Mouse (Mus musculus): ENCODE measurements around the gene Ifnl2.
"Not testable (repeated sequence)": the region's sequence is repeated elsewhere in the genome, so short reads cannot be mapped to it uniquely, and the experiment has no call there.

The Ifnl2 gene

DNA sequence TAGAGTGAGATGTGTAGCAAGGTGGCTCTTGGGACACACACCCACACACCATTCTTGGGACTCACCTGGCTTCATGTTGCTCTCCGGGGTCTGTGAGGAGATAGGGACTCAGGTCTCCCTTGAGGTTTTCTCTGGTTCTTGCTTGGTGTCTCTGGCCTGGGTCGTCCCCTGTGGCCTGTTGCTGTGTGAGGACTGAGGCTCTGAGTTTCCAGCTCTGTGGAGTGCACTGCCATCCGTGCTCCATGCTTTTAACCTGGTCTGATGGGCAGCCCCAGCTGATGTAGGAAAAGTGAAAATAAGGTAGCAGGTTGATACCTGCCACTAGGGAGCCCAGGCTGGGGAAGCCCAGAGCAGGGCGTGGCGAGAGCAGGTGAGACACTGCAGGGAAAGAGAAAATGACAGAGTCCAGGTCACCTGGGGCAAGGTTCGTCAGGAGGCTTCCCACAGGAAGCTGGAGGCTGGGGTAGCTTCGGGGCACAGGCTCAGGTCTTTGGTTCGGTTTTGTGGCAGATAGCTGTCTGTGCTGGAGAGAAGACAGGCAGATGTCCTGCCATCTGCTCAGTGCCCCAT lies at the start of gene Ifnl2:
TSS of gene Ifnl2 (minus strand) at position 51 of the 570 bp plus-strand sequence.
- DNase-seq, result peak in 1 of 2 experiments; percentile 5

- DNase-seq, result peak in 1 of 2 experiments; percentile 65
These were observed 48.2 kb upstream of the Ifnl2 start for GRCm38 (mm10) chr7:28558486-28558885.

- no peak for DNase-seq
These were observed 47.5 kb upstream of the Ifnl2 start for GRCm38 (mm10) chr7:28557708-28558107.

DNA sequence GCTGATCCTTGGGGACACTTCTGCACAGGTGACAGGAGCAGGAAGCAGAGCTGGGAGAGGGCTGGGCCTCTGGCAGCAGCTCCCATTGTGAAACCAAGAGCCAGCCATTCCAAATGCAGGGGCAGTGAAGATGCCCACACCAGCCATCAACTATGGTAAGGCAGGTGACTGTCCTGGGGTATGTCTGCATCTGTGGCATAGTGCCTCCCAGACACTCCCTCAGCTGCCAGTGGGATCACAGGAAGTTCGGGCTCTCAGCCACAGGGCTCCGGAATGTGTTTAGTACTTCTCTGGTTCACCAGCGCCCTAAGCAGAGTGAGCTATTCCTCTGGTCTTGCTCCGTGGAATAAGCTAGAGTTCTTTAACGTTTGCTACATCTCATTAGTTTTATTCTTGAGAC lies 46.8 kb upstream of the Ifnl2 start:
- DNase-seq, result no peak

GRCm38 (mm10) chr7:28555939-28556535 lies 45.8 kb upstream of the Ifnl2 start:
- DNase-seq, result no peak

DNA sequence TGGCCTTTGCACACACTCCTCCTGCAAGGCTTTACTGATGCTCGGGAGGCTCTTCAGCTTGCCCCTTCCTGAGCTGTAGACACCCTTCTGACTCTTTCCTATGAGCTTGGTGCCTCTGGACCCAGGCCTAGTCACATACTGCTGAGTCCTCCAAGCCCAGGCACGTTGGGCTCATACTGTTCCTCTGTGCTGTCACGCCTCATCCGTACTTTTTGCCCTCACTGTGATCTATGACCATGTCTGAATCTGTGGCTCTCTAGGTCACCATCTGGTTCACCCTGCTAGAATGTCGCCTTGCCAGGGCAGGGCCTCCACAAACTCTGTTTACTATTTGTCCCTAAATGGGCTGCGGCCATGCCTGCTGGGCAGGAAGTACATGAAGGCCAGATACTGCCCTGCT lies 42.8 kb upstream of the Ifnl2 start:
- DNase-seq, result no peak

DNA sequence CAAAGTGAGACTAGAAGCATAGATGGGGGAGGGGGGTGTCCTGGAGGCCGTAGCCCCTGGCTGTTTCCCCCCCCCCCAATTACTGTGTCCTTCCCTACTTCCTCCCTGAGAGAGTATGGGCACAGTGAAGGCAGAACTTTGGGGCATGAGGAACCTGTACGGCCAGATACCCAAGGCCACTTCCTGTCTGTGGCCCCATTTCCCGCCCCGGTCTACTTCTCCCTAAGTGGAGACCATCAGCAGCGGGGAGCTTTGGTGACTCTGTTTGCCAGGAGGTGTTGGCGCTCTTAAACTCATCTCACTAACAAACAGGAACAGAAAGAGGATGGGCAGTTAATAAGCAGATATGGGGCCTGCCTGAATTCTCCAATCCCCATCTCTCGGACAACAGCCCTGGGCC lies 37.4 kb upstream of the Ifnl2 start:
- no peak for DNase-seq

DNA sequence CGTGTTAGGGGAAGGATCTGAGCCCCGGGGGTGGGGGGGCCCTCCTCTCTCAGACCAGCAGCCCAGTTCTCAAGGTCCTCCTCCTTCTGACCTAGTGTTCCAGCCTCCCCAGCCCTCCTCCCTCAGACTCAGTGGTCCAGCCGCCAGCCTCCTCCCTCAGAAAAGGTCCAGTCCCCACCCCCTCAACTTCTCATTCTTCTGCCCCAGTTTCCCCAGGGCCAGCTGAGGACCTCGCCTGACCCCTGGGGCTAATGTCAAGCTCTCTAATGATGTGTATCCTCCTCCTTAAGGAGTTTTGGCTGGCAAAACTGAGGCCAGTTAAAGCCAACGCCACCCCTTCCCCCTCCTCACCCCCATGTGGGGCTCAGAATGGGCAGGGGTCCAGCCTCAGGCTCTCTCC lies 36.9 kb upstream of the Ifnl2 start, which contains the start of gene Nccrp1:
TSS of gene Nccrp1 (minus strand) at position 101 of the 400 bp plus-strand sequence.
- no peak for DNase-seq

DNA sequence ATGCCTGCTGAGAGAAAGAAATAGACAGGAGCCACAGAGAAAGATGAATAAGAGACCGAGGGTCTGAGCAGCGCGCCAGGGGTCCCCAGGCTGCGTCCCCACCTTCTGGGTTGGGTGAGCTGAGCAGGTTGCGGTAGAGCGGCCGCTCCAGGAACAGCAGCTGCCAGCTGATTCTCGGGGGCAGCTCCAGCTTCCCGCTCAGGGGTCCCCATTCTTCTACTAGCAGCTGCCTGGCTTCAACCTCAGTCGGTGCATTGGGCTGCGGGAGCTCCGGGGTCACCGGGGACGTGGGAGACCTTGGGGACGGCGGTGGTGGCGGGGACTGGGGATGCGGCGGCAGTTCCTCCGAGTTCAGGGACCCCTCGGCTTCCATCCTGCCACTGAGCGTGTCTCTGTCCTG lies 36.4 kb upstream of the Ifnl2 start:
- no peak for DNase-seq

DNA sequence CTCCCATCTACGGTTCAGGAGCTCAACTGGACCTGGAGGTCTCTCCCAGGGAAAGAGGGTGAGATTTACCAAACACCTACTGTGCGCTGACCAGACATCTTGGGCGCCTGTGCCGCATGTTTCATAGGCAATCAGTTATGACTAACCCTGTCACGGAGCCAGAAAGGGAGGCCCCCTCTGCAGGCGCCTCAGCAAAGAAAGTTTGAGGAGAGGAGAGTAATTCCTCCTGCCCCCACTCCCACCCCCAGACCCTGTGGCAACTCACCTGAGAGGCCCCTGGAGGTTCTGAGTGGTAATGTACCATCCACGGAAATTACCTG lies 35.6 kb upstream of the Ifnl2 start:
- DNase-seq, result no peak

- no peak for DNase-seq
These were observed 35.0 kb upstream of the Ifnl2 start for GRCm38 (mm10) chr7:28545048-28545890.

GRCm38 (mm10) chr7:28544051-28544601 lies 33.9 kb upstream of the Ifnl2 start:
- peak in 1 of 2 experiments; percentile 10 for DNase-seq

DNA sequence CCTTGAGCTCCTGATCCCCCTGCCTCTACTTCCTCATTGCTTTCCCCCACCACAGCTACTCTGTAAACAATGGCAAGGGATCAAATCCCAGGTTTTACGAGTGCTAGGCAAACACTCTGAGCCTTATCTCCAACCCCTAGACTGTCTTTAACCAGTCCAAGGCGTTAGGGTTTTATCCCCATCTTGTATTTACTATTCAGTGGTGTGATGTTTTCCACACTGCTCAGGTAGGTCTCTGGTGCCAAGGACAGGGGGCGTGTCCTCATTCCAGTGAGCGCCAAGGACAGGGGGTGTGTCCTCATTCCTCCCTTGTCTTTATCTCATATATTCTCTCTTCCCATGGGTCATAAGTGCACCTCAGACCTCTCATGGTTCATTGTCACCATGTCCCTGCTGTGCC lies 30.3 kb upstream of the Ifnl2 start, which contains the start of gene Sycn:
TSS of gene Sycn (plus strand) at position 360 of the 400 bp plus-strand sequence.
- DNase-seq, result no peak

DNA sequence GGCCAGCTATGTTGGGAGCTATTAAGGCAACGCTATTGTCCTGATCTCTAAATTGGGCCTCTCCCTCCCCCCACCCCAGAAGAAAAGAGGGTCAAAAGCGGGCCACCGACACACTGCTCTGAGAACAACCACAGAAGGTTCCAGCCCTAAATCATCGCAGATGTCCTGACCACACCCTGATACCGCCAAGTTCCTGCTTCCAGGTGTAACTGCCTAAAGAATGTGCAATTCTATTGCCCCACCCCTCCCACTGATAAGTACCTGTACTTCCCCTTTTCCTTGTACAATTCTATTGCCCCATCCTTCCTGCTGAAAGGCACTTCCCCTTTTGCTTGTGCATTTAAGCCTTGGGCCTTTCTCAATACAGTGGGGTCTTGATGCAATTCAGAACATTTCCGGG lies 28.6 kb upstream of the Ifnl2 start:
- not testable (repeated sequence) for DNase-seq

GRCm38 (mm10) chr7:28532005-28532404 lies 21.8 kb upstream of the Ifnl2 start:
- DNase-seq, result no peak

GRCm38 (mm10) chr7:28527922-28528719 lies 17.9 kb upstream of the Ifnl2 start:
- DNase-seq, result peak; percentile 73 to 85

DNA sequence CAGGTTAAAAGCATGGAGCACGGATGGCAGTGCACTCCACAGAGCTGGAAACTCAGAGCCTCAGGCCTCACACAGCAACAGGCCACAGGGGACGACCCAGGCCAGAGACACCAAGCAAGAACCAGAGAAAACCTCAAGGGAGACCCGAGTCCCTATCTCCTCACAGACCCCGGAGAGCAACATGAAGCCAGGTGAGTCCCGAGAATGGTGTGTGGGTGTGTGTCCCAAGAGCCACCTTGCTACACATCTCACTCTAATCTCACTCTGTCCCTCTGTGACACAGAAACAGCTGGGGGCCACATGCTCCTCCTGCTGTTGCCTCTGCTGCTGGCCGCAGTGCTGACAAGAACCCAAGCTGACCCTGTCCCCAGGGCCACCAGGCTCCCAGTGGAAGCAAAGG lies 12.3 kb upstream of the Ifnl2 start, which contains the start of gene Ifnl3:
TSS of gene Ifnl3 (plus strand) at position 301 of the 400 bp plus-strand sequence.
- not testable (repeated sequence) for DNase-seq

DNA sequence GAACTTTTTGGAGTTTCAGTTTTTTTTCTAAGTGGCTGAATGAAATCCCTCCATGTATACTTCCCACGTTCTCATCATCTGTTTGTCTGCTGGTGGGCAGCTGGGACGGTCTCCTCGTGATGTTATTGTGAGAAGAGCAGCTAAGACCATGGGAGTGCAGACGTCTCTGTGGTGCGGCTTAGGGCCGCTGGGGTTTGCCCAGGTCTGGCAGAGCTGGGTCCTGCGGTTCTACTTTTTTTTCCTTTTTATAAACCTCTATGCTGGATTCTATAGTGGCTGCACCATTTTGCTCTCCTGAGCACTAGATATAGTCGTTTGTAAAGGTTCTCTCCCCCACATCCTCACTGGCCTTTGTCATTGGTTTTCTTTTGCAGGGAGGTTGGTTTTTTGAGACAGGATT lies 1.2 kb upstream of the Ifnl2 start:
- no peak for DNase-seq

DNA sequence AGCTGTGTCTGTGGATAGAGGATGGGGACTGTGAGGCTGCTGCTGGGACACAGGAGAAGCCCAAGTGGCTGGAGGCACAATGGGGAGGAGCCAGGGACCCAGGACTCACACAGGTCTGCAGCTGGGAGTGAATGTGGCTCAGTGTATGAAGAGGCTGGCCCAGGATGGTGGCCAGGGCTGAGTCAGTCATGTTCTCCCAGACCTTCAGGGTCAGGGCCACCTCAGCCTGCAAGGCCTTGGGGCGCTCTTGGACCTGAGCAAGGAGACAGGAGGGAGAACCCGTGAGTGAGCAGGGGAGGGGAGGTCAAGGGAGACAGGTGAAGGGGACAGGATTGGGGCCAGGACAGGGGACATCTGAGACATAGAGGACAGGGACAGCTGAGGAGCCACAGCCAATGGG lies 1.1 kb downstream of the Ifnl2 start:
- not testable (repeated sequence) for DNase-seq

DNA sequence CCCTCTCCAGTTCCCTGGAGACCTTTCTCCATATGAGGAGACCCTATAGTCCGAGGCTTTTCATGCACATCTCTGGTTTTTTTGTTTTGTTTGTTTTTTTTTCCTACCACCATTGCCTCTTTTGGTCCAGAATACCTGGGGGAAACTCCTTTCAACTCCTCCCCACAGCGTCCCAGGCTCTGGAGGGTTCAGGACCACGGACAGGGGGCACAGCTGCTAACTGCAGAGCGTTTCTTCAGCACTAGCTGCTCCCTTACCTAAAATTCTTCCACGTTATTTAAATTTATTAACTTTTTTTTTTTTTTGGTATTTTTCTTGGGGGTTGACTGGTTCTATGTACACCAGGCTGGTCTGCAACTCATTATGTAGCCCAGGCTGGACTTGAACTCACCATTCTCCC lies 4.7 kb downstream of the Ifnl2 start:
- DNase-seq, result no peak

GRCm38 (mm10) chr7:28495426-28495825 lies 14.8 kb downstream of the Ifnl2 start:
- DNase-seq, result no peak

DNA sequence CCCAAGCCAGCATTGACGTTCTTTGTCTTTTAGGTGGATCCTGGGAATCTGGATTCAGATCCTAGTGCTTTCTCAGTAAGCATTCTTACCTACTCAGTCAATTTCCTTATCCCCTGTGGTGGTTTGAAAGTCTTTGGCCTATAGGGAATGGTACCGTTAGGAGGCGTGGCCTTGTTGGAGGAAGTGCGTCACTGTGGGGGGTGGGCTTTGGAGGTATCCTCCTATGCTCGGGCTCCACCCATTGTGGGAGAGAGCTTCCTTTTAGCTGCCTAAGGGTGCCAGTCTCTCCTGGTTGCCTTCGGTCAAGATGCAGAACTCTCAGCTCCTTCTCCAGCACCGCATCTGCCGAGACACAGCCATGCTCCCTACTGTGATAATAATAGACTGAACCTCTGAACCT lies 17.9 kb downstream of the Ifnl2 start:
- no peak for DNase-seq

DNA sequence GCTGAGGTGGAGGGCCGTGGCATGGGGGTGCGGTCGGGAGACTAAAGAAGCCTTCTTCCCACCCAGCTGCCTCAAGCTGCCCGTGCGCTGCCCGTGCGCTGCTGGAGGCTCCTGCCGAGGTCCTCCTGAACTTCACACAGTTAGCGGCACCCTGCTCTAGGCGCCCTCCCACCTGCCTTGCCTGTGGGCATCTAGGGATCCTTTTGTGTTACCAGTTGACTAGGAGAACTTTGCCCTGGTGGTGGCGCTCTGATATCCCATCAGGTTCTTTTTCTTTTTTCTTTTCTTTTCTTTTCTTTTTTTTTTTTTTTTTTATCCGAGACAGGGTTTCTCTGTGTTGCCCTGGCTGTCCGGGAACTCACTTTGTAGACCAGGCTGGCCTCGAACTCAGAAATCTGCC lies 19.4 kb downstream of the Ifnl2 start:
- DNase-seq, result peak in 1 of 2 experiments; percentile 28
